Mouse (Mus musculus): Measurements from ENCODE around the gene Sult1a1.
"Not testable (repeated sequence)": the region's sequence is repeated elsewhere in the genome, so short reads cannot be mapped to it uniquely, and the experiment has no call there.

Gene Sult1a1

GRCm38 (mm10) chr7:126663646-126664045, 12.6 kb downstream of the Sult1a1 start:
- DNase-seq (ENCODE audit: low spot score) = no peak

GRCm38 (mm10) chr7:126659771-126660170, 16.5 kb downstream of the Sult1a1 start:
- DNase-seq (ENCODE audit: low spot score) = no peak

DNA sequence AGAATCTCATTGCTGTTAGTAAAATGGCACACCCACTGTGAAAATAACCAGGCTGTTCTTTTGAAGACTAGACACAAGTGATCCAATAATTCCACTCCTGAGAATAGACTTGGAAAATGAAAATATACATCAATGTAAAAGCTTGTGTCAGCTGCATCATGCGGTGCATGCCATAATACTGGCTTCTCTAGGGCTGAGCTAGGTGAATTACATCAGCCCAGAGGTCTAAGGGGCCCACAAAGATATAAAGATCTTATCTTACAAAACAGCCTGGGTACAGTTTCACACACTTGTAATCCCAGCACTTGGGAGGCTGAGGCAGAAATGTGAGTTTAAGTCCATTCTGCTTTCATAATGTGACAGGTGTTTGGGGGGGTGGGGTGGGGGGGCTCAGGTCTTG, 18.7 kb downstream of the Sult1a1 start:
- DNase-seq (ENCODE audit: low spot score) = no peak

DNA sequence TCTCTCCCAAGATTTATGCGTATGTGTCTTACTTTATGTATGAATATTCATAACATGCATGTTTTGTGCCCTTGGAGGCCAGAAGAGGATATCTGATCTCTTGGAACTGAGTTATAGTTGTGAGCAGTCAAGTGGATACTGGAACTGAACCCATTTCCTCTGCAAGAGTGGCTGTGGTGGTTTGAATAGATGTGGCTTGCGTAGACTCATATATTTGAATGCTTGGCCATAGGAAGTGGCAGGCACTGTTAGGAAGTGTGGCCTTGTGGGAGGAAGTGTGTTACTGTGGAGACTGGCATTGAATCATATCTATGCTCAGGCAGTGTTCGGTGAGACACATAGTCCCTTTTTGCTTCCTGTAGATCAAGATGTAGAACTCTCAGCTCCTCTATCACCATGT, 20.5 kb downstream of the Sult1a1 start:
- no peak for DNase-seq (ENCODE audit: low spot score)

DNA sequence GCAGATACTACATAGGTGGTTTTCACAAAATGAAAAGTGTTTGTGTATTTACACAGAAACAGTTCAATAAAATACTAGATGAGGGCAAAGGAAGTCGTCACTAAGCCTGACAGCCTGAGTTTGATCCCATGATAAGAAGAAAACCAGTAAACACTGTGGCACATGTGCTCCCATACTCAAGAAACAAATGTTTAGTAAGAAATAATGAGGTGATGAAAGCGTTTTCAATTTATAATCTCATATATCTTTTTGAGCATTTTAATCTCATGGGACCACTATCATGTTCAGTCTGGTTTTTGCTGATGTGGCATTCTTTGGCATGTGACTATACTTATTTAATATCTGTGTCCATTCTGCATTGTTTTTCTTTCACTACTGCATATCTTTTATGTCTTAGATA, 22.2 kb downstream of the Sult1a1 start:
- DNase-seq (ENCODE audit: low spot score) = no peak

- no peak for DNase-seq (ENCODE audit: low spot score)
Observed at GRCm38 (mm10) chr7:126650852-126651251, 25.4 kb downstream of the Sult1a1 start.

DNA sequence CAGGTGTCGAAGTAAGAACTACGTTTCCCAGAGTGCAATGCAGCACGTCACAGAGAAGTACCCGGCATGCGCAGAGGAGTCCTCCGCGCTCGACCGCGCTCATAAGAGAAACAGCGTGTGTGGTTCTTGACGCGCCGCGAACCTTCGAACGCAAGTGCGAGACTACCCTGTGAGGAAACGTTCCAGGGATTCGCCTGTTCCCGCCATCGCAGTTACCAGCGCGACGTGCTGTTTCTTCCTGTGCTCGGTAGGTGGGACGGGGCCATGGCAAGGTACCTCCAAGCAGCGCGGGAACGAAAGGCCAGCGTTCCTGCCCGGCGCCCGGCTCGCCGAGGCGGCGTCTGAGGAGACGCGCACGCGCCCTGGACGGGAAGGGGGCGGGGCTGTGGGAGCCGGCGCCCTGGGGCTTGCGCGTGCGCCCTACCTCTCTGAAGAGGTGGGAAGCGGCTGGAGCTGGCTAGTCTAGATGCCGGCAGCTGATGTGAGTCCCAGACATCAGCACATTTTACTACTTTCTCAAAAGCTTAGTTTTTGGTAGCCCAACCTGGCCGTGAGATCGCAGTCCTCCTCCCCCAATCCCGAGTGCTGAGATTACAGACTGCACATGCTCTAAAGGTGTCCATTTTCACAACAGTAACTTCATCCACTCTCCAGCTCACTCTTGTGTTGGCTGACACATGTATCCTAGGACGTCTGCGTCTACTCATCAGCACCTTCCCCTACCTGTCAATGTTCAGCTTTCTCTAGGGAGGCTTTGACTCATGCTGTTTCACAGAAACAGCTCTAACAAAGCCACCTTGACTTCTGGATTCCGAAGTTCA, 26.8 kb downstream of the Sult1a1 start, which contains the start of gene Sgf29:
Sgf29 (plus strand) TSS at position 79 of the 821 bp plus-strand sequence.
- DNase-seq (ENCODE audit: low spot score) = peak; percentile 91

DNA sequence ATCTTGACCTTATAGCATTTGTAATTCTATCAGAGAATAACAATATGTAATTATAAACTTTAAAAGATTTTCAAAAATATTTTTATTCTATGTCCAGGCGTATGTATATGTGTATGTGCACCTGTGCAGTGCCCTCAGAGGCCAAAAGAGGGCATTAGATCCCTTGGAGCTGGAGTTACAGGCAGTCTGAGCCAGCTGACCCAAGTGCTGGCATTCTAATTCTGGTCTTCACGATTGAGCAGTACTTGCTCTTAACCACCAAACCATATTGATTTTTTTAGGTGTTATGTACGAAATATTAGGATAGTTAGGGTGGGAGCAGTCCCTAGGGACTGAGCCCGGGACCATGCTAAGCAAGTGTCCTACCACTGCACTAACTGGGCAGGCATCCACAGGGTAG, 27.7 kb downstream of the Sult1a1 start:
- no peak for DNase-seq (ENCODE audit: low spot score)

GRCm38 (mm10) chr7:126645708-126646107, 30.5 kb downstream of the Sult1a1 start:
- DNase-seq (ENCODE audit: low spot score) = no peak

GRCm38 (mm10) chr7:126644914-126645313, 31.3 kb downstream of the Sult1a1 start:
- DNase-seq (ENCODE audit: low spot score) = no peak

- no peak for DNase-seq (ENCODE audit: low spot score)
Observed at GRCm38 (mm10) chr7:126644345-126644744, 31.9 kb downstream of the Sult1a1 start.

GRCm38 (mm10) chr7:126643244-126643617, 33.0 kb downstream of the Sult1a1 start:
- not testable (repeated sequence) for DNase-seq (ENCODE audit: low spot score)

GRCm38 (mm10) chr7:126642545-126643243, 33.5 kb downstream of the Sult1a1 start:
- DNase-seq (ENCODE audit: low spot score) = no peak

- DNase-seq (ENCODE audit: low spot score) = no peak
Observed at GRCm38 (mm10) chr7:126636733-126637520, 39.3 kb downstream of the Sult1a1 start.

GRCm38 (mm10) chr7:126635375-126635774, 40.9 kb downstream of the Sult1a1 start:
- no peak for DNase-seq (ENCODE audit: low spot score)

DNA sequence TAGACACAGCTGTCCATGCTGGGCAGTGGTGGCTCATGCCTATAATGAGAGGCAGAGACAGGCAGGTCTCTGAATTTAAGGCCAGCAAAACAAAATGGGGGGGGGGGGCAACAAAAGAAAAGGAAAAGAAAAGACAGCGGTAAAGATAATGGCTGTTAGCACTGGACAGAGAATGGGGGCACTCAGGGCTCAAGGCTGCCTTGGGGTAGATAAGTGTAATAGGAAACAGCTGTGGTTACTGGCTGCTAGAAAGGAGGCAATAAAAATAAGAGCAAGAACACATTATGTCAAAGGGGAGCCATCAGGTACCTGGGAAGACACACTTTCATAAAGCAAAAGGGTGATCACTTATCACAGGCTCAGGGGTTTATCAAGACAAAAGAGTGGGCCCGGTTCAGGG, 43.8 kb downstream of the Sult1a1 start:
- DNase-seq (ENCODE audit: low spot score) = no peak

DNA sequence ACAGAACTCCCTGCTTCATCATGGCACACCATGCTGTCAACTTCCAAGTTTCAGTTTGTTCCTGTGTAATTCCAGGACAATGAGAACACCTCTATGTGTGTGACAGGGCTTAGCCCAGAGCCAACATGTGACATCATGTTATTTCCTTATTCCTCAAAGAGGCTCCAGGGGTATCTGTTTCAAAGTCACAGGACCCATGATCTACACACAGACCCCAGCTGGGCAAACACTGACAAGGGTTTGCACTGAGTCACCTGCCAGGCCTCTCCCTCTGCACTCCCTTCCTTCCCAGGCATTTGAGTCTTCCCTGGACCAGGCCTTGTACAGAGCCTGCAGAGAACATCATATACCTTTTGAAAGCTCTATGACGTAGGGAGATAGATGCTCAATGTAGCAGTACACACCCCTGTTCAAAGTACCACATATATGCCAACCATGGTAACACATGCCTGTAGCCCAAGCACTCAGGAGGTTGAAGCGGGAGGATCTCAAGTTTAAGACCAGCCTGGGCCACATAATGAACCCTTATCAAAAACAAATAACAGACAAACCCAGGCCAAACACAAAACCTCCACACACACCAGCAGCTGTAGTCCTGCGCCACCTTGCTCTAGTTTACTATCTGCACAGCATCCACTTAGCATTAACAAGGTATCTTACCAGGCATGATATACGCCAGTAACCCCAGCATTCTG, 45.3 kb downstream of the Sult1a1 start, which contains the start of gene Nupr1:
Nupr1 (minus strand) TSS at position 38 of the 695 bp plus-strand sequence.
- DNase-seq (ENCODE audit: low spot score) = no peak

DNA sequence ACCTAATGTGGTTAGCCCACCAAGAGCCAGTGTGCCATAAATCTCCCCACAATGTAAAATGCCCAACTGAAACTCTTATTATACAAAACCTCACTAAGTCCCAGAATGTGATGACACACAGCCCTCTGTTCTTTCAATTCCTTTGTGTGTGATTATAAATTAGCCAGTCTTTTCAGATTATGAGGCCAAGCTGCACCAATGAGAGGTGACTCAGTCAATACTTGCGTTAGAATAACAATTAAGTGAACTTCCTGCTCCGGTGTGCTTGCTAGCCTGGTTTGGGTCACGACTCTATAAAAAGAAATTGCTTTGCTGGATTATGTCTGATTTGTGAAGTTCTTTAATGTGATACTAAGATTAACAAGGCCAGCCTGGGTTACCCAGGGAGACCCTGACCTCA, 46.3 kb downstream of the Sult1a1 start:
- no peak for DNase-seq (ENCODE audit: low spot score)

- DNase-seq (ENCODE audit: low spot score) = no peak
Observed at GRCm38 (mm10) chr7:126628111-126628510, 48.1 kb downstream of the Sult1a1 start.

DNA sequence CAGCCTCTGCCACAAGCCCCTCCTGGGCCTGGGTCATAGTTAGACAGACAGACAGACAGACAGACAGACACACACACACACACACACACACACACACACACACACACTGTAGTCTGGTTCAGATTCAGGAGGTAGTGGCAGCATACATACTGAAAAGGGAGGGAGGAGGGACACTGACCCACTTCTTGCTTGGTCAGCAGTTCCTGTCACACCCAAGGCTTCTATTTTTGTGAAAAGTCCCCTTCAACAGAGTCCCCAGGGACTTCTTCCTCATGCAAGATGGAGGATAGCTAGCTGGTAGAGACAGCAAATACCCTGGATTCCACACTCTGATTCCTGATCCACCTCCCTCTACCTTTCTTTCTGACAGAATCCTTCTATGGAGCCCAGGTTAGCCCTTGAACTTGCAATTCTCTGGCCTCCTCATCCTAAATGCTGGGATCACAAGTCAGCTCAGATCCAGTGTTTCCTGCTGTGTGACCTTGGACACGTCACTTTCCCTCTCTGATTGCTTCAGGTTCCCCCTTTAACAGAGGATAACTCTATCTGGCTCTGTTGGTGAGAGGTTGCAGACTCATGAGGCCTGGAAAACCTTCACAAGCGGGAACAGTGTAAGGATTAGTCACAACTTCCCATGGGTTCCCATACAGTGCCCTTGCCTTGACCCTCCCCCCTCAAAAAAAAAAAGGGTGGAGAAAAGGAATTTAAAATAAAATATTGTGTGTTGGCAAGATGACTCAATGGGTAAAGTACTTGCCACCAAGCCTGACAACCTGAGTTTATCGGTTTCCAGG, 50.2 kb downstream of the Sult1a1 start:
- no peak for DNase-seq (ENCODE audit: low spot score)

DNA sequence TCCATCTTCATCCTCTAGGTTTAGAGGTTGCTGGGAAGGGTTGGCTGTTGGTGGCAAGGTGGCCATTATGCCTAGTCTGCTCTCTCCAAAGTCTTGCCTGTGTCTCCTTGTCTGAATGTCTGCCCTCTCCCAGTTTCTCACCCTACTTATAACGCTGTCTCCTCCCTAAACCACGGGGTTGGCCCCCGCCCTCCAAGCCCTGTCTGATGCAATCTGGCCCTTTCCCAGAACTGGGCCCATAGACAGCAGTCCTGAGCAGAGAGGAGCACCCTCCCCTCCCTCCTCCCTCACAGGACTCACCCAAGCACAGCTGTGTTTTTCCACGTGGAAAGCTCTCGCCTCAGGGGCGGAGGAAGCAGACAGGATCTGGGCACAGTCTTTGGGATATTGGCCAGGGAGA, 50.9 kb downstream of the Sult1a1 start:
- DNase-seq (ENCODE audit: low spot score) = peak; percentile 60
